Mouse (Mus musculus) T-cell, adult 2 months (primary cell): ENCODE measurements around the gene Pmepa1.

Experiments used
- DNase-seq: peaks from one replicate; pipeline ENCODE4 v3.0.0; 2022; ENCODE audit warnings: low spot score

Gene Pmepa1

GRCm38 (mm10) chr2:173185282-173185681 is 91.1 kb downstream of the Pmepa1 start:
- DNase-seq, result no peak

- DNase-seq, result no peak
Measured at GRCm38 (mm10) chr2:173184475-173185080, 91.8 kb downstream of the Pmepa1 start.

GRCm38 (mm10) chr2:173183836-173184460 is 92.4 kb downstream of the Pmepa1 start:
- no peak for DNase-seq

GRCm38 (mm10) chr2:173183311-173183710 is 93.0 kb downstream of the Pmepa1 start:
- DNase-seq, result no peak

GRCm38 (mm10) chr2:173182796-173183195 is 93.5 kb downstream of the Pmepa1 start:
- DNase-seq, result no peak

- DNase-seq, result no peak
Measured at GRCm38 (mm10) chr2:173181901-173182300, 94.4 kb downstream of the Pmepa1 start.

- no peak for DNase-seq
Measured at GRCm38 (mm10) chr2:173181486-173181885, 94.8 kb downstream of the Pmepa1 start.

GRCm38 (mm10) chr2:173180721-173181388 is 95.5 kb downstream of the Pmepa1 start:
- DNase-seq, result no peak

- DNase-seq, result no peak
Measured at GRCm38 (mm10) chr2:173180026-173180425, 96.3 kb downstream of the Pmepa1 start.

GRCm38 (mm10) chr2:173179046-173179445 is 97.3 kb downstream of the Pmepa1 start:
- no peak for DNase-seq

- no peak for DNase-seq
Measured at GRCm38 (mm10) chr2:173177951-173178350, 98.4 kb downstream of the Pmepa1 start.

- no peak for DNase-seq
Measured at GRCm38 (mm10) chr2:173177481-173177880, 98.9 kb downstream of the Pmepa1 start.

- no peak for DNase-seq
Measured at GRCm38 (mm10) chr2:173175703-173176102, 100.6 kb downstream of the Pmepa1 start.

GRCm38 (mm10) chr2:173174569-173174968 is 101.8 kb downstream of the Pmepa1 start:
- no peak for DNase-seq
